Mouse (Mus musculus): ENCODE data around the gene Ralgapa1. TPM values are rescaled to one million over a fixed set of nuclear protein-coding genes. Genes with fewer than 3 reads are reported as not detected.
A peak's percentile ranks its signal among the peaks of the same experiment; 100 is the strongest.
"Not testable (repeated sequence)": the region's sequence is repeated elsewhere in the genome, so short reads cannot be mapped to it uniquely, and the experiment has no call there.

Gene Ralgapa1
- polyA plus RNA-seq, 1 experiment from 2014 or later, result 10.0 TPM

DNA sequence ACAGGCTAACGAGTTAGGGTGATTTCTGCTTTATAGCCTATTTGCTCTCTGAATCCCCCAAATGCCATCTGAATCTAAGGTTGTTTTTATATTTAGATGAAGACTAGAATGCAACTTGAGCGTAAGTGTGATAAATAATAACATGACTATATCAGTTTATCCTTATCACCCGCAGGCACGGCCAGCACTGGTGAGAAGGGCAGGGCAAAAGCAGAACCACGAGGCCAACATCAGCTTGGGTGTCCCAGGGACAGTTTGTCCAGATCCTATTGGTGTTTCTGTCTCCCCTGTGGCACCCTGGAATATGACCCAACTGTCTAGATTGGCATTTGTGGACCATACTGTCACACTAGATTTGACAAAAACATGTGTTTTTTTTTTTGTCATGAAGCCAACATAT is 197.7 kb downstream of the Ralgapa1 start:
- Histone ChIP-seq H3K36me3 (no peaks in the 10 kb centered on the region), H3K27ac (peak overlapping the region; percentile 46; the same call in 1 of the 2 replicates), H3K4me1 (peaks cover 32% of the 10 kb centered on the region), H3K4me3 (no peak overlapping the region), H3K4me2 (peak overlapping the region; percentile 53), H3K9me3 (replicated peaks) (no peaks in the 10 kb centered on the region), H3K9ac (no peak overlapping the region), H3K27me3 (replicated peaks) (no peaks in the 10 kb centered on the region)
- ATAC-seq, result peak; percentile 64; the same call in 1 of the 2 replicates
- WGBS (ENCODE audit: insufficient replicate concordance), result 40% methylated on average over 5 of the region's 5 CpGs

DNA sequence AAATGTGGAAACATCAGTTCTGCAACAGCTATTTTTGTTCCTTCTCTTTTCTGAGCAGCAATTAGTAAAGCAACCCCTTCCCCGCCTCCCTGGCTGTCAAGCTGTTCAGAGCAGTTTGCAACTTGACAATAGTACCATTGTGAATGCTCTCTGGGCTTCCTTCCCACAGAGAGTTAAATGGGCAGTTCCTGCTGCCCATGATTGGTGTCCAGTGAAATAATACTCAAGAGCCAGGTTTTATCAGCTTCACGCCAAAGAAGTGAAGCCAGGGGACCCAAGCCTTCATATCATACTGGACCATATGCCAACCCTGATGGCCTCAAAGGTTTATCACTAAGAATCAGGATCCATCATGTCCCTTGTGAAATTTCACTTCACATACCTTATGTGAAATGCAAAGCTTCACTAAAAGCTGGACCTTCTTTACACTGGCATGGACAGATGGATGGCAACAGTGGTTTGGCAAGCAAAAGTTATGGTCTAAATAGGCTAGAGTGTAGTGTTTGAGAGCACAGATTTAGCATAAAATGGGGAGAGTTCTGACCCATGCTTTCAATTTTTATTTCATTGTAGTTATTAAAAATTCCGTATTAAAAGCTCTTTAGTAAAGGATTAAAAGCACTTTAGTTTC is 198.2 kb downstream of the Ralgapa1 start:
- peaks cover 32% of the 10 kb centered on the region for H3K4me1 ChIP-seq
- peak overlapping the region; percentile 53 for H3K4me2 ChIP-seq
- H3K27me3 ChIP-seq (replicated peaks), result no peaks in the 10 kb centered on the region
- WGBS (ENCODE audit: insufficient replicate concordance), result 38% methylated on average over 3 of the region's 3 CpGs
- peak overlapping the region; percentile 52 for H3K27ac ChIP-seq
- no peak overlapping the region for H3K4me3 ChIP-seq
- H3K36me3 ChIP-seq, result no peaks in the 10 kb centered on the region
- no peak overlapping the region for H3K9ac ChIP-seq
- no peaks in the 10 kb centered on the region for H3K9me3 ChIP-seq (replicated peaks)
- peak; percentile 86 for ATAC-seq

DNA sequence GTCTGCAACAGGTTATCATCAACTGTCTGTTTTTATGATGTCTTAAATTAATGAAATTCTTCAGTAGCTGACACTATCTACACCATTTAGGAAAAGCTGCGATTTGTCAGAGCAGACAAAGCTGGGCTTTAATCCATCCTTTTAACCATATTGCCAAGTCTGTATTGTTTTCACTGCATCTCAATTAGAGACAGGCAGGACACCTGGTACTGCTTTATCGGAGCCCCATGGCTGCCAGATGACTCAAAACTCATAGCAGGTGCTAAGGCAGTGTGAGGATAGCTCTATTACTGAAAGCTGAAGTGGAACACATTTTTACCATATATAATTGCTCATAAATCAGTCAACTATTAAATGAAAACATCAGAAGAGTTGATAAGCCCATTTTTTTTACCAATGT is 200.6 kb downstream of the Ralgapa1 start:
- H3K4me3 ChIP-seq, result no peak overlapping the region
- H3K9ac ChIP-seq, result no peak overlapping the region
- 79% methylated on average over 2 of the region's 2 CpGs for WGBS (ENCODE audit: insufficient replicate concordance)
- H3K36me3 ChIP-seq, result no peaks in the 10 kb centered on the region
- no peak overlapping the region for H3K4me2 ChIP-seq
- H3K27ac ChIP-seq, result no peak overlapping the region
- ATAC-seq, result no peak
- no peaks in the 10 kb centered on the region for H3K27me3 ChIP-seq (replicated peaks)
- H3K4me1 ChIP-seq, result peaks cover 32% of the 10 kb centered on the region
- H3K9me3 ChIP-seq (replicated peaks), result no peaks in the 10 kb centered on the region

DNA sequence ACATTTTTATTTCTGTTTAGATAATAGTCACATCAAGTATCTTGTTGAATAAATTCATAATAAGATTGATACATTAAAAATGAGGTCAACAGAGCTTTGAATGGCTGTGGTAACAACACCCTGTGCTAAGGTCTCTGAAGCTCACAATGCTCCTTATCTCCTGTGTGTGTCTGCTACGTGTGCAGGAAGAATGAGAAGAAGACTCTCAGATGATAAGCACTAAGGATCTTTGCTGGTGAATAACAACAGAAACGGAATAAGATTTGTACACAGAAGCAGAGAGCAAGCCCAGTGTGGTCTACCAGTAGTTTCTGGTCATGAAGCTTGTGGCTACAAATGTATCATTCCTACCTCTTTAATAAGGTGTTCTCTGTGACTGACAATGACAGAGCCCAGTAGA is 210.2 kb downstream of the Ralgapa1 start:
- Histone ChIP-seq H3K36me3 (no peaks in the 10 kb centered on the region), H3K4me2 (no peak overlapping the region), H3K27me3 (replicated peaks) (no peaks in the 10 kb centered on the region), H3K4me3 (no peak overlapping the region), H3K9ac (no peak overlapping the region), H3K27ac (no peak overlapping the region), H3K4me1 (peaks cover 24% of the 10 kb centered on the region; the same call in 1 of the 2 replicates), H3K9me3 (replicated peaks) (no peaks in the 10 kb centered on the region)
- ATAC-seq, result peak; percentile 70
- WGBS (ENCODE audit: insufficient replicate concordance), result 7% methylated on average over 2 of the region's 2 CpGs

DNA sequence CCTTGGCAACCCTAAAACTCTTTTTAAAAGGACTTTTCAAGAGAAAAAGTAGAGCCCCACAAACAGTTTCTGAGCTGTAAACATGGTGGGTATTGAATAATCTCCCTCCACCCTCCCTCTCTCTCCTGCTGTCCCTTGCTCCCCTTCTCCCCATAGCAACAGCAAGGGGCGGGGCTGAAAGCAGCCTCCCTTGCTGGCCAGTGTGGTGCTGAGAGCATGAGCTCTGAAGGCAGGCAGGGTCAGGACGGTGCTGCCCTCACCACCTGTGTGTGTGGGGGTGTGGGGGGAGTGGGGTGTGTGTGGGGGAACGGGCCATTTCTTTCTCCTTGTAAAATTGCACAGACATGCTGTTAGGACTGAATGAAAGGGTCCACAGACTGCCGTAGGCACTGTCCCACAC is 213.1 kb downstream of the Ralgapa1 start:
- Histone ChIP-seq H3K36me3 (no peaks in the 10 kb centered on the region), H3K9ac (no peak overlapping the region), H3K27ac (no peak overlapping the region), H3K9me3 (replicated peaks) (no peaks in the 10 kb centered on the region), H3K4me3 (no peak overlapping the region), H3K4me2 (no peak overlapping the region), H3K27me3 (replicated peaks) (no peaks in the 10 kb centered on the region), H3K4me1 (peaks cover 22% of the 10 kb centered on the region; the same call in 1 of the 2 replicates)
- ATAC-seq, result no peak
- WGBS (ENCODE audit: insufficient replicate concordance), result 49% methylated on average over 4 of the region's 4 CpGs

DNA sequence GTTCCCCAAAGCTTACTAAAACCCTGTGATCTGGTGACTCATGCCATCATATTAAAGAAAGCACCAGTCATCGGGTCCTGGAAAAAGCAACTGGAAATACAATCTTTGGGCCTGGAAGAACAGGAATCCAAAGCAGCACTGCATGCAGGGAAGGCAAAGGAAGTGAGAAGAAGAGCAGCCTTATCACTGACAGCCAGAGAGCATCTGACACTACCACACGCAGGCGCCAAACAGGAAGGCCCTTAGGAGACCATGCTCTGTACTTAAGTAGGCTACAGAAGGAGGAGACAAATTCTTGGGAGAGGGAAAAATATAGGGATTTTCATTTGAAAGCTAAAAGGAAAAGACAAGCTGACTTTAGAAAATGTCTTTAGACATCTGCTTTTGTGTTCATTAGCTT is 216.6 kb downstream of the Ralgapa1 start:
- 25% methylated on average over 3 of the region's 3 CpGs for WGBS (ENCODE audit: insufficient replicate concordance)
- H3K27ac ChIP-seq, result no peak overlapping the region
- H3K9ac ChIP-seq, result no peak overlapping the region
- peaks cover 26% of the 10 kb centered on the region for H3K4me1 ChIP-seq
- H3K36me3 ChIP-seq, result no peaks in the 10 kb centered on the region
- no peak overlapping the region for H3K4me3 ChIP-seq
- no peak overlapping the region for H3K4me2 ChIP-seq
- H3K27me3 ChIP-seq (replicated peaks), result peaks cover 22% of the 10 kb centered on the region
- no peaks in the 10 kb centered on the region for H3K9me3 ChIP-seq (replicated peaks)
- peak; percentile 69; the same call in 1 of the 2 replicates for ATAC-seq

DNA sequence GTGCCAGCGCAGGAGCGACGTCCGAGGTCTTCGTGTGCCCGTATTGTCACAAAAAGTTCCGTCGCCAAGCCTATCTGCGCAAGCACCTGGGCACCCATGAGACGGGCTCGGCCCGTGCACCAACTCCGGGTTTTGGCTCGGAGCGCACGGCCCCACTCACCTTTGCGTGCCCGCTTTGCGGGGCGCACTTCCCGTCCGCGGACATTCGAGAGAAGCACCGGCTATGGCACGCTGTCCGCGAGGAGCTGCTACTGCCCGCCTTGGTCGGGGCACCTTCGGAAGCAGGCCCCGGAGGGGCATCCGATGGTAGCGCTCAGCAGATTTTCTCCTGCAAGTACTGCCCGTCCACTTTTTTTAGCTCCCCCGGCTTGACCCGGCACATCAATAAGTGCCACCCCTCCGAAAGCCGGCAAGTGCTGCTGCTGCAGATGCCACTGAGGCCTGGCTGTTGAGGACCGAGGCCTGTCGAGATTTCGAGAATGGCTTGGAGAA is 220.4 kb downstream of the Ralgapa1 start:
- WGBS (ENCODE audit: insufficient replicate concordance), result 9% methylated on average over 42 of the region's 42 CpGs
- ATAC-seq, result no peak
- no peak overlapping the region for H3K27ac ChIP-seq

DNA sequence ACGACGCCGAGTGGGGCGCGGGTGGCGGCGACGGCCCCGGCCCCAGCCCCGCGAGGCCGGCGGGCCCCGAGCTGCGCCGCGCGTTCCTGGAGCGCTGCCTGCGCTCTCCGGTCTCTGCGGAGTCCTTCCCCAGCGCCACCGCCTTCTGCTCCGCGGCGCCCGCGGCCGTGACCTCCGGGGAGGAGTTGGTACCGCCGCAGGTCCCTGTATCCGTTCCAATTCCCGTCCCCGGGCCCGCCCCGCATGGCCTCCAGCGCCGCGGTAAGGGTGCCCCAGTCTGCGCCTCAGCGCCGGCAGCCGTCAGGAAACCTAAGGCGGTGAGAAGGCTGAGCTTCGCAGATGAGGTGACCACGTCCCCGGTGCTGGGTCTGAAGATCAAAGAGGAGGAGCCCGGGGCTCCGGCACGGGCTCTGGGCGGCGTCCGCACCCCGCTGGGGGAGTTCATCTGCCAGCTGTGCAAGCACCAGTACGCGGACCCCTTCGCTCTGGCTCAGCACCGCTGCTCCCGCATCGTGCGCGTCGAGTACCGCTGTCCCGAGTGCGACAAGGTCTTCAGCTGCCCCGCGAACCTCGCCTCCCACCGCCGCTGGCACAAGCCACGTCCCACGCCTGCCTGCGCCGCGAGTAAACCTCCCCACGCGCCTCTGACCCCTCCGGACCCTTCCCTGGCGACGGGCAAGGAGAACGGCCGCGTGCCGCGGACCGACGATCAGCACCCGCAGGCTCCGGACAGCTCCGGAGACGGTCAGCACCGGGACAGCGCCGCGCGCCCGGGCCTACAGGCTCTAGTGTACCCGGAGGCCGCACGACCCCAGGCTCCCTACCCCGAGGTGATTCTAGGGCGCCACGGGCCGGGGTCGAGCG is 221.1 kb downstream of the Ralgapa1 start:
- no peak overlapping the region for H3K27ac ChIP-seq
- H3K27me3 ChIP-seq (replicated peaks), result peaks cover 64% of the 10 kb centered on the region
- peak overlapping the region; percentile 54 for H3K4me3 ChIP-seq
- 1% methylated on average over 109 of the region's 109 CpGs for WGBS (ENCODE audit: insufficient replicate concordance)
- H3K36me3 ChIP-seq, result no peaks in the 10 kb centered on the region
- peak overlapping the region; percentile 85 for H3K4me2 ChIP-seq
- H3K4me1 ChIP-seq, result peaks cover 30% of the 10 kb centered on the region
- no peak overlapping the region for H3K9ac ChIP-seq
- ATAC-seq, result peak; percentile 71
- no peaks in the 10 kb centered on the region for H3K9me3 ChIP-seq (replicated peaks)

More for the DNA sequence above, 220.4 kb downstream of the Ralgapa1 start:
- no peaks in the 10 kb centered on the region for H3K9me3 ChIP-seq (replicated peaks)
- H3K36me3 ChIP-seq, result no peaks in the 10 kb centered on the region
- peak overlapping the region; percentile 54 for H3K4me3 ChIP-seq
- H3K4me2 ChIP-seq, result peak overlapping the region; percentile 85
- H3K4me1 ChIP-seq, result peaks cover 30% of the 10 kb centered on the region
- H3K9ac ChIP-seq, result no peak overlapping the region
- H3K27me3 ChIP-seq (replicated peaks), result peaks cover 59% of the 10 kb centered on the region

DNA sequence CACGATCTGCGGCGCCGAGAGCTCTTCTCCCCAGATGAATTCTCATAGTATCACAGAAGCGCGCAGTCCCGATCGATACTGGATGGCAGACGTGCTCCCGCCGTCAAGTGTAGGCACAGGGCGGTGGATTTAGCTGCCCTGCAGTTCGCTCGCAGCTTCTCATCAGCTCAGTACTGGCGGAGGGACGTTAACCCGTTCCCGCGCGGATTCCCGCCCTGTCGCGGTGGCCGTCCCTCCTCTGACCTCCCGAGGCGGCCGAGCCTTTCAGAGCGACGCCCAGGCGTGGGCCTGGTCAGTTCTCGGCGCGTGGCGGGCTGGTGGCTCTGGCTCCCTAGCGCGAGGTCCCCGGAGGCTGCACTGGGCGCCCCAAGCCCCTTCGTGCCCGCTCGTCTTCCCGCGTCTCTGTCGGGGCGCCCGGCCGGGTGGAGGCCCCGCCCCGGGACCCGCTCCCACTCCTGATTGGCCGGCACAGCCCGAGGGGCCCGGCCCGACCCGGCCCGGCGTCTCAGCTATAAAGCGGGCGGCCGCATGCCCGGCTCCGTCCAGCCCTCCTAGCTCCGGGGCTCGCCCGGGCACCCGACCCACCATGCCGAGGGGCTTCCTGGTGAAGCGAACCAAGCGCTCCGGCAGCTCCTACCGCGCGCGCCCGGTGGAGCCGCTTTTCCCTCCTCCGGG is 221.9 kb downstream of the Ralgapa1 start, which contains the start of gene Insm2:
Insm2 (plus strand) TSS at position 541 of the 675 bp plus-strand sequence.
- Histone ChIP-seq H3K36me3 (no peaks in the 10 kb centered on the region), H3K27me3 (replicated peaks) (peaks cover 68% of the 10 kb centered on the region), H3K4me2 (peak within 1 kb of the TSS; percentile 85), H3K27ac (no peak within 1 kb of the TSS), H3K4me1 (peaks cover 24% of the 10 kb centered on the region), H3K4me3 (peak within 1 kb of the TSS; percentile 54), H3K9ac (no peak within 1 kb of the TSS), H3K9me3 (replicated peaks) (no peaks in the 10 kb centered on the region)
- peak; percentile 32; the same call in 1 of the 2 replicates for ATAC-seq
- 4% methylated on average over 65 of the region's 77 CpGs for WGBS (ENCODE audit: insufficient replicate concordance)

DNA sequence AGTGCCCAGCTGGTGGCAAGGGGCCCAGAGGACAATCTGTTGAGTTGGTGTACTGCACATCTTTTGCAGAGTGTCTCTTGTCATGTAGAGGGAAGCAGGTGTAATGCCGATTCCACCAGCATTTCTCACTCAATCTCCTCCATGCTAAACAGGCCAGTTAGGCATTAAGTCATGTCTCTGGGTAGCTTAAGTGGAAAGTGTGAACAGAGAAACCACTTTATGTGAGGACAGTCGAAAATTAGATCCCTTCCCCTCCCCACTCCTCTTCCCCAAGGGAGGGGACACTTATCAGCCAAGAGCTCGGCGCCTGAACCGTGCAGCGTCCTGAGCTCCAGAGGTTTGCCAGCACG is 222.5 kb downstream of the Ralgapa1 start:
- Histone ChIP-seq H3K27ac (no peak overlapping the region), H3K4me2 (peak overlapping the region; percentile 85), H3K27me3 (replicated peaks) (peaks cover 68% of the 10 kb centered on the region), H3K4me3 (peak overlapping the region; percentile 54), H3K4me1 (peaks cover 23% of the 10 kb centered on the region), H3K9me3 (replicated peaks) (no peaks in the 10 kb centered on the region), H3K36me3 (no peaks in the 10 kb centered on the region), H3K9ac (no peak overlapping the region)
- no peak for ATAC-seq
- WGBS (ENCODE audit: insufficient replicate concordance), result 8% methylated on average over 7 of the region's 7 CpGs

DNA sequence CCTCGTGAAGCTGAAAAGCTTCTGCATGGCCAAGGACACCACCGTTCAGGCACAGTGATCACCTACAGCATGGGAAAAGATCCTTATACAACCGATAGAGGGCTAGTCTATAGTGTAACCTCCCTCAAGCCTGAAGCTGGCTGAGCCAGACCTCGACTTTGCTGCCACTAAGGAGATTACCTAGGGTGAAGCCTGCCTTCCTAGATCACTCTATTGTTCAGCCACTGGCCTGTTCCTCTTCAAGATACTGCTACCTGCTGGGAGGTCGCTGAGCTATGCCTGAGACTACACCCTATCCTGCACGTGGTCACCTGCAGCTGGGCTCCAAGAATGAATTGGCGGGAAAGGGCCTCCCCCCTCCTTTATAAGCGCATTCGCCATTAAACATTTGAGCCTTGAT is 234.0 kb downstream of the Ralgapa1 start:
- not testable (repeated sequence) for H3K9ac ChIP-seq; H3K9me3 ChIP-seq (replicated peaks); H3K27me3 ChIP-seq (replicated peaks); H3K36me3 ChIP-seq; ATAC-seq; H3K4me3 ChIP-seq; H3K4me2 ChIP-seq; H3K4me1 ChIP-seq; H3K27ac ChIP-seq
- WGBS (ENCODE audit: insufficient replicate concordance), result 47% methylated on average over 9 of the region's 9 CpGs

DNA sequence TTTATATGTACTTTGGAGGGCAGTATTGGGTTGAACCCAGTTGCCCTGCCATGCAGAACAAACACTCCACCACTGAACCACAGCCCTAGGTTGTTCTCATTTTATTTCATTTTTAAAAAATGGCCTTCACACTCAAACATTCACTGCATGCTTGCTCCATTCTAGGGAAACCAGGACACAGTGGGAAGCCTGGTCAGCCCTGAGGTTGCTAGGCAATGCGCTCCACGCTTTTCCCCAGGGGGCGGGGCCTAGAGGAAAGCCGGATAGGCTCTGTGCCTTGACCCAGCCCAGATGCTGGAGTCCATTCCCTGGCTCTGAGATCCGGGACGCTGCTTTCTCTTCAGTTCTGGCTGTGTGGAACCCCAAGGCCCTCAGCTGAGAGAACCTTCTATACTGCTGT is 247.2 kb downstream of the Ralgapa1 start:
- Histone ChIP-seq H3K36me3 (no peaks in the 10 kb centered on the region), H3K27ac (no peak overlapping the region), H3K9ac (no peak overlapping the region), H3K4me2 (no peak overlapping the region), H3K4me1 (no peaks in the 10 kb centered on the region), H3K9me3 (replicated peaks) (no peaks in the 10 kb centered on the region), H3K27me3 (replicated peaks) (no peaks in the 10 kb centered on the region; the same call in 1 of the 2 replicates), H3K4me3 (no peak overlapping the region)
- no peak for ATAC-seq
- 13% methylated on average over 6 of the region's 6 CpGs for WGBS (ENCODE audit: insufficient replicate concordance)

Data from liver, embryonic 12.5 days (tissue).